Mouse (Mus musculus): Measurements from ENCODE around the gene Sema4b.

GRCm38 (mm10) chr7:80200963-80201539 lies 14.4 kb downstream of the Sema4b start:
- TF ChIP-seq CTCF (IDR thresholded peaks at IDR 0.05; ENCODE audit: extremely low read depth, insufficient read depth, low read length) (no peak), POLR2A (IDR thresholded peaks at IDR 0.05; ENCODE audit: extremely low read depth, insufficient read depth, low read length) (no peak)

All from cortical plate, adult 2 months (tissue).